Mouse (Mus musculus) 3T3-L1 (cell line): Measurements from ENCODE around the gene Htra3.
A peak's percentile ranks its signal among the peaks of the same experiment; 100 is the strongest.

ENCODE experiments used
- DNase-seq: peaks from one replicate; pipeline ENCODE4 v3.0.0-alpha.2; 2015; ENCODE audit warnings: low read depth, low spot score

Htra3 gene

GRCm38 (mm10) chr5:35695815-35696214 is 16.2 kb upstream of the Htra3 start:
- DNase-seq, result peak; percentile 52

DNA sequence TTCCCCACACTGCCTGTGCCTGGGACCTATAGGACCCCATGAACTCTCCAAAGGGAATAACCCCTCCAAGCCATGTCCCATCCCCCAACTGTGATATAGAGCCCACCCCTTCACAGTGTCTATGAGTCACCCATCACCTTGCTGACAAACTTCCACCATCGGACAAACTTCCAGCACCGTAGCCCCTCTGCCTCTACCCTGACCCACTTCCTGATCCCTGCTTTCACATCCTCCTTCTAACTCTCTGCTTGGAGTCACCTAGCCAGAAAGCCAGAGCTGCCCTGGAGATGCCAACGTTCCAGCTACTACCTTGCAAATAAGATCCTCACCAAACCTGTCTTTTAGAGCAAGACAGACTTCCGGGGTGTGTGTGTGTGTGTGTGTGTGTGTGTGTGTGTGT is 14.1 kb upstream of the Htra3 start:
- no peak for DNase-seq

GRCm38 (mm10) chr5:35691246-35691645 is 11.7 kb upstream of the Htra3 start:
- DNase-seq, result no peak

GRCm38 (mm10) chr5:35690485-35691165 is 11.0 kb upstream of the Htra3 start:
- no peak for DNase-seq

DNA sequence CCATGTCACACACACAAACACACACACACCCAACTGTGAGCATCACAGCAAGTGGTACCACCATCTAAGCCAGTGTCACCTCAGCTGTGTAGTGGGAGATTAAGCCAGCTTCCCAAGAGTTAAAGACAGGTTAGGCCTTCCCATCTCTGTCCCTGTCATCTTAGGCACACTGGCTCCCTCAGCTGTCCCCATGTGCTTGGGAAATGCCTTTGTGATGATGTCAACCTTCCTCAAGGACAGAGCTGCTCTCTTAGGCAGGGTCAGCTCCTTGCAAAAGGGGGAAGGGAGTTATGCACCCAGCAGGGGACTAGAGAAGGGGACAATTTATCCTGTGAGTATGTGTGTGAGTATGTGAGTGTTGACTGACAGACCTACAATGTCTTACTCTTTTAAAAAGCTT is 9.8 kb upstream of the Htra3 start:
- no peak for DNase-seq

- peak; percentile 55 for DNase-seq
Observed at GRCm38 (mm10) chr5:35688851-35689250, 9.3 kb upstream of the Htra3 start.

GRCm38 (mm10) chr5:35687098-35687497 is 7.5 kb upstream of the Htra3 start:
- DNase-seq, result peak; percentile 93

GRCm38 (mm10) chr5:35686336-35686735 is 6.8 kb upstream of the Htra3 start:
- DNase-seq, result no peak

GRCm38 (mm10) chr5:35685079-35685478 is 5.5 kb upstream of the Htra3 start:
- DNase-seq, result no peak

DNA sequence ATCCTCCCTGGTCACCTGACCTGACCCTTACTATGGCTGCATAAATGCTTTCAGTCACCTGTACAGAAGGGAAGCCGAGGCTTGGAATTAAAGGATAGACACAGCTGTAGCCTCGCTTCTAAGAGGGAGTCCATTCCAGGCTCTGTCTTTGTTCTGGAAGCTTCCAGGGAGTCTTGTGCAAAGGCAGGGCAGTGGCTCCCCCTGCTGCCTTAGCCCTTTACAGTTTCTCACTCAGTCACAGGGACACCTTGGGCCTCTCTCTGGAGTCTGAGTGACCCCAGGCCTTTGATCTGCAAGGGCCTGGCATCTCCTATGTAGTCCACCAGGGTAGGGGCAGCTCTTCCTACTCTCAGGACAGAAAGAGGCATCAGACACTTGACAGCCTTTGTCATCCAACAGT is 1.4 kb upstream of the Htra3 start:
- peak; percentile 75 for DNase-seq

- DNase-seq, result no peak
Observed at GRCm38 (mm10) chr5:35676964-35677363, 2.6 kb downstream of the Htra3 start.

DNA sequence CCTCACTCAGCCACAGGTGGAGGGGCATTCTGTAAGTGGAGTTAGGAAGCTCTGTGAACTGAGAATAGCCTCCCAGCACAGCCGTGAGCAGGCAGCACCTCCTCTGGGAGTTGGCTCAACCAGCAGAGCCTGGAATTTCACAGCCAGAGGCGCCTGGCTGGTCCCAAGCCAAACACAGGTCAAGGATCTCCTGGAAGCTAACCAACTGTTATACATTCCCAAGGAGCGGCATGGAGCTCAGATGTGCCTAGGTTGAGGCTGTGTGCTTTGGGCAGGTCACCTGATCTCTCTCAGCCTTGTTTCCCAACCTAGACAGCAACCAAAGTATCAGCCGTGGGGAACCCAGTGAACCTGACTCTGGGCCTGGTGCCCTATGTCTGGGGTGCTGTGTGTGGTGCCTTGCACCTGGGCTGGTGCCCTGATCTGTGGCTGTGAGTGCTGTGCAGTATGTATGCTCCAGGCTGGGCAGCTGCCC is 5.5 kb downstream of the Htra3 start:
- DNase-seq, result peak; percentile 95

GRCm38 (mm10) chr5:35673086-35673485 is 6.5 kb downstream of the Htra3 start:
- DNase-seq, result peak; percentile 100

GRCm38 (mm10) chr5:35672581-35672980 is 7.0 kb downstream of the Htra3 start:
- no peak for DNase-seq

DNA sequence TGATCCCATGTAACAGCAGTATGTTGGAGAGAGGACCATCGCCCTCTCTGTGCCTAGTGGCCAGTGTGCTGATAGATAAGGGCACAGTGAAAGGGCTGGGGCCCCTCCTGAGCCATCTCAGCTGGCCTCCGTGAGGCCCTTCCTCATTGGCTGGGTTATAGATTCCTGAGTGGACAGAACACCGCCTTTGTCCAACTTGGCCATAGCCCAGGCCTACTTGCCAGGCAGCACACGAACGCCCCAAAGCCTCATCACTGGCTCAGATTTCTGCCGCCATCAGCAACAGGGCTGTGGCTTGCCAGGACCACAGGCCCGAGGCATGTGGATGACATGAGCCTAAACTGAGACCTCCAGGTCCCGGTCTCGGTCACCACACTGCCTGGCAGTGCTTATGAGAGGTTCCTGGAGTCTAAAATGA is 8.1 kb downstream of the Htra3 start:
- DNase-seq, result peak; percentile 94

DNA sequence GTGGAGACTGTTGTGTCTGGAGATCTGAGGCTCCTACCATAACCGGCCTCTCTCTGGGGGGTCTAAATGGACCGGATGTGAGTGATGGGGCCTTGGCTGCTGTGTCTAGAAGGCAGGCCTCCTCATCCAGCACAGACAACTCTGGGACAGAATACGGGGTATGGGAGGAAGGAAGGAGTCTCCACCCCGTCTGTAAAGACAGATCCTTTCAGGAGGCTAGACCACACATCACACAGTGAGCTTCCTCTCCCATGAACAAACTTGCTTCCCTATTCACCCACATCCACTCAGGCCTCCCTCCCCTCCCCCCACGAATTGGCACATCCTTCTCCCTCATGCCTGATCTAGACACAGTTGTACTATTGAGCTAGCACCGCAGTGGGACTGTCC is 9.2 kb downstream of the Htra3 start:
- DNase-seq, result peak; percentile 80

DNA sequence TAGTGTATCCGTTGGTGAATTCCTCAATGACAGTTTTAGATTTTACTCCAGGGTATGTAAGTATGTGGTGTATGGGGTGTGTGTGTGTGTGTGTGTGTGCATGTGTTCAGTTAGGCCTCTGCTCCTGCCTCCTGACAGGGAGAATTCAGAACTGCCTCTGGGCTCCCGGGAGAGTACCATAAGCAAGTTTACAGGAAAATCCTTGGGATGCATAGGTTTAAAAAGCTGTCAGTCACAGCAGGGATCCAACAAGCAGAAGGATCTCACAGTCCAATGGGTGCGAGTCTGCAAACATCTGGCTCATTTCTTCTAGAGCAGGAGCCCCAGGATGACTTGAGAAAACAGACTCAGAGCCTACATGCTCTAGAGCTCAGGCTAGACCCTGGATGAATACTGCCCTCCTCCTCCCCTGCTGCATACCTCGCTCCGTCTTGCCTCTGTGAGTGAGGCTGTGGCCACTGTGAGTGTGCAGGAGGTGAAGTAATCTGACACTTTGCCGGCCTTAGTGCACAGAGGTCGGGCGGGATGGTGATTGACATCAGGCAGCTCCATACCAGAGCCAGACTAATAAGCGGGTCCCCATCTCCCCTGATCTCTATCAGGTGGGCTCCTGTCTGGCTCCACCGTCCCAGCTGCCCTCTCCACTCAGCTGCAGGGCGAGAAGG is 9.7 kb downstream of the Htra3 start:
- peak; percentile 93 for DNase-seq

- DNase-seq, result no peak
Observed at GRCm38 (mm10) chr5:35666152-35666551, 13.4 kb downstream of the Htra3 start.

DNA sequence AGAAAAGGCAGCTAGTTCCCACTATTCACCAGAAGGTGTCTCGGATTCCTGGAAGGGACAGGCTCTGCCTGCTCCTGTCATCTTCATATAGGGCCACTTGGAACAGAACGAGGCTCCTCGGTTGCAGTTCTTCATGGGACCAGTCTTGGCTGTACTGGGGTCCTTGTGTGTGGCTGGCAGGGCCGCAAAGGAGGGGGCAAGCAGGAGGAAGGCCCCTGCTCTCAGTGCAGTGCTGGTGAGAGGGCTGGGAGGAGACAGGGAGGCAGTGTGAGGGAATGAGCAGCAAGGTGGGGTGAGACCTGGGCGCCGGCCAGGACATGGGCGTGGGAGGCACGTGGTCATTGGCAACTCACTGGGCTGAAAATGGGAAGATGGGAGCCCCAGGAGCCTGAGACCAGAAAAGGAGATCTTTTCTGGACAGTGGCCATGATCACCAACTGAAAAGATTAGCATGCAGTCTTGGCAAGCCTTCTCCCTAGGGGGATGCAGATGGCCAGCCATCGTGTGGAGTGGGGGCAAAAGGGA is 17.5 kb downstream of the Htra3 start:
- DNase-seq, result peak; percentile 44

- no peak for DNase-seq
Observed at GRCm38 (mm10) chr5:35661210-35661609, 18.4 kb downstream of the Htra3 start.

- no peak for DNase-seq
Observed at GRCm38 (mm10) chr5:35659503-35659902, 20.1 kb downstream of the Htra3 start.

DNA sequence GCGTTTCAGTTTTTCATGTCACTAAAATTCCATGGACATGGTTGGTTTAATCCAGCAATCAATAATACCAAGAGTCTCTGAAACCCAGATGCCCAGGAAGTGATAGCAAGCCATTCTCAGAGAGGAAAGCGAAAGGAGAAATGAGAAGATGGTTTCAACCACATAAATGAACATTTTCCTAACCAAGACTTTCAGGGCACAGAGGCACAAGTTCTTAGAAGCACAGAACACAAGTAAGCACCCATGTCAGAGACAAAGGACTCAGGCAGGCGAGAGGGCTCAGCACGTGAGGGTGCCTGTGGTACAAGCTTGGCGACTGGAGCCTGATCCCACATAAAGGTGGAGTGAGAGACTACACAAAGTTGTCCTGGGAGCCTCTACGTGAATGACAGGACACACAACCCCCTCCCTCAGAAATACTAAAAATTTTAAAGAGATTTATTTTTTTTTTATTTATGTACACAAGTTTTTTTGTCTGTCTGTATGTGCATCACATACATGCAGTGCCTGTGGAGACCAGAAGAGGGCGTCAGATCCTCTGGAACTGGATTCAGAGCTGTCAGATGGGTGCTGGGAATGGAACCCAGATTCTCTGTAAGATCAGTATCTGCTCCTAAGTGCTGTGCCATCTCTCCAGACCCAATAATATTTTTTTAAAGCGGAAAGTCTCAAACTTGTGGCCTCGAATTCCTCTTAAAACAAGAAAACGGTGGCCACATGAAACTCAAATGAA is 23.7 kb downstream of the Htra3 start:
- no peak for DNase-seq
